Mouse (Mus musculus) gonadal fat pad, adult 2 months (tissue): ENCODE data around the gene Igdcc4. TPM values are rescaled to one million over a fixed set of nuclear protein-coding genes. Genes with fewer than 3 reads are reported as not detected.

Experiments used
- DNase-seq: peaks from one replicate; pipeline ENCODE4 v3.0.0-alpha.2; 2012; ENCODE audit warnings: low read depth
- polyA plus RNA-seq: library from polyadenylated mRNA; depleted of rRNA; stranded (reverse); fragments of >200 nt; gene quantifications from 2 replicates; pipeline ENCODE4 v1.2.3, GENCODE M21; 2012

Gene Igdcc4
- polyA plus RNA-seq, 1 experiment, result 2.9 TPM

DNA sequence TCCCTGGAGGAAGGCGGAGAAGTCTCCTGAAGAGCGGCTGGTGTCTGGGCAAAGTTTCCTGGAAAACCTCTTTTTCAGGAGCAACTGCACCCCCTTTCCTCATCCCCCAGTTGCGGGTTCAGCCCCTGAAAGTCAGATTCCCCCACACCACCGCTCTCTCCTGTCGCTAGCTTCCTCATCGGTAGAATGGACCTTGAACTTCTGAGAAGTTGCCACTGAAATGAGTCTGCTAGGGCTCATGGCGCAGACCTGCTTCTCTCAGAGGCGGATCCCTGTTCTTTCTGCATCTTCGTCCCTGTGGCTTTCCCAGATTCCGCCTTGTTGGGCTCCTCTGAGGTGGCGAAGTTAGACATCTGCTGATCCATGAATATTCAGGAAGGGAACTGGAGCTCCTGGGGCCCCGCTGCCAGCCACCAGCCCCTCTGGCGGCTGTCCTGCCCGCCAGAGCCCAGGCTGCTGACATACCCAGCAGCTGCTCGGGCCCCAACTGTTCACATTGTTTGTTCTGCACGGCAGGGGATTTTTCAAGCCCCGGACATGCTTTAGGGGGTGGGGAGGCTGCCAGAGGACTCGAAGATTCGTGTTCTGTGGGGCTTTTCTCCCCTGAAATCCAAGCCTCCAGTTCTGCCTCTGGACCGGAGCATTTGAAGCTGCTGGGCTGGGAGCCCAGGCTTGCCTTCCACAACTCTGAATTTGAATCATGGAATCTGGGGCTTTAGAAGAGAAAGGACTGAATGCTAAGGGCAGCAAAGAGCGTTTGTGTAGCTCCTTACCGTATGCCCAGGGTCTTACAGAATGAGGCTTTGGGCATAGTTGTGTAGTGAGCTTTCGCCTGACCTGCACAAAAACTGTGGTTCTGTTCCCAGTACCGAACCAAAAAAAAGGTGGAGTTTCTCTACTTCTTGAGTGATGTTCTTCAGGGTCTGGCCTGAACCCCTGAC lies 8.1 kb downstream of the Igdcc4 start:
- DNase-seq, result no peak

DNA sequence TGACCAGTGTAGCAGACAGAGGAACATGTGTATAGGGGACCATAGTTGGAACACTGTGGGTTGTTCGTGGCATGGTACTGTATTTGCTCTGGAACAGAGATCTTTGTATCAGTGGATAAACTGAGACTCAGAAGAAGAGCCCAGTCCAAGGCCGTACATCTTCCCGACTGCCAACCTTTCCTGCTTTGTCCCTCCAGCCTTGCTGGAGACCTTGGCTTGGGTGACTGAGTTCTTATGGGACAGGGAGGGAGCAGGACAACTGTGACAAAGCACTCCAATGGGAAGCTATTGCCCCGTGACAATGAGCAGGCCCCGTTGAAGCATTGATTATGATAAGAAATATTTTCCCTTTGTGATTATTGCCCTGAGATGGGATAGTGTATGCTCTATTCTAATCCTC lies 10.4 kb downstream of the Igdcc4 start:
- no peak for DNase-seq

DNA sequence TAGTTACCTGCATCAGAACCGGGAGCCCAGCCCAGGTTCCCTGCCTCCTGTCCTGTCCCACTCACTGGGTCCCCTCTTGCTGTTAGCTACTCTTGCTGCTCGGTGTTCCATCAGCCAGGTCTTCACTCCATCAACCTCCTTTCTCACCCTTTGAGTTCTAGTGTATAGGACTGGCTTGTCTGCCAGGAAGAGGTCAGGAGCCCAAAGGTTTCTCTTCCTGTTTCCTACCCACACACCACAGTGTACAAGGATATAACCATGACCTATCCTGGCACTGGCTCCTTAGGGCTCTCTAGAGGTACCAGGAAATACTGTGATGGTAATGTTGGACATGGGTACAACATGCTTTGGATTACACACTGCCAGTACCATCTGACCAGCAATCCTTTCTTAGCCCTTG lies 12.4 kb downstream of the Igdcc4 start:
- DNase-seq, result no peak

DNA sequence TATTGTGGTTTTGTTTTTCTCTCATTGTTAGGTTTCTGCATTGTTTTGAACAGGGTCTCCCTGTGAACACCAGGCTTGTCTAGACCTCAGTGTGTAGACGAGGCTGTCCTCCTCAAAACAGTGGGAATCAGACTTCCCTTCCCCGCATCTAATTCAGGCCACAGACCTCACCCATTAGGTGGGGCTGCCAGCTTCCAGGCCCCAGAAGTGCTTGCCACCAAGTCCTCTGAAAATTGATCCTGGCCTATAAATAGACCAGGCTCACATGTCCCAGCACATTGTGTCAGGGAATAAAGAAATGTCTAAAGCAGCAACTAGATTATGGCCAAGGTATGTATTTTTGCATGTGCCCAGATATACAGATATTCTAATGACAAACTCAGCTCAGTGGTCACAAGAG lies 14.6 kb downstream of the Igdcc4 start:
- no peak for DNase-seq

DNA sequence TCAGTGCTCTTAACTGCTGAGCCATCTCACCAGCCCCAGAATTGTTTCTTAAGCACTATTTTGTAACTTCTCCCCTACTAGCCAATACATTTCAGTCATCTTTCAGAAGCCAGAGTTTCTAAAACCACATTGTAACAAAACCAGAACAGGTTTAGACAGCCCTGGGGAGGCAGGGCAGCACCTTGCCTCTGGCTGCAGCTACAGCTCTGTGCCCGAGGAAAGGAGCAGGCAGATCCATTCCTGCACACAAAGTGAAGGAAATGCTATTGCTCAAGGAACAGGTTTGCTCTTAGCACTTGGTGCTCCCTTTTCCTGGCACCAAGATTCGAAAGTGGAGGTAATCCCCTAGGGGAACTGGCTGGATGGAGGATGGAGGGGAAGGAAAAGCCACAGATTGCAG lies 16.2 kb downstream of the Igdcc4 start:
- peak; percentile 61 for DNase-seq

DNA sequence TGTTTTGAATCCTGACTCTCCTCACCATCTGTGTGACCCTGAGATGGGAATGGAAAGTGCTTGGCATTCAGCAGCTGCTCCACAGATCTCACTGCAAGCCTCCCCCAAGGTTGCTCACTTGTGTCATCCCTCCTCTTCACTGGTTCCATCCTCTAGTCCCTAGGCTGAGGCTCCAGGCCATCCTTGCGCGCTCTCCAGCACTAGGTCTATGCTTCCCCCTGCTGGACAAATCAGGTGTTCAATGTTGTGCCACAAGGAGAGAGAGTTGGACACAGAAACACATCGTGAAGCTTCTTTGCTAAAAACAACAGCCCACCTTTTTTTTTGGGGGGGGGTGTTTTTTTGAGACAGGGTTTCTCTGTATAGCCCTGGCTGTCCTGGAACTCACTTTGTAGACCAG lies 19.6 kb downstream of the Igdcc4 start:
- no peak for DNase-seq

DNA sequence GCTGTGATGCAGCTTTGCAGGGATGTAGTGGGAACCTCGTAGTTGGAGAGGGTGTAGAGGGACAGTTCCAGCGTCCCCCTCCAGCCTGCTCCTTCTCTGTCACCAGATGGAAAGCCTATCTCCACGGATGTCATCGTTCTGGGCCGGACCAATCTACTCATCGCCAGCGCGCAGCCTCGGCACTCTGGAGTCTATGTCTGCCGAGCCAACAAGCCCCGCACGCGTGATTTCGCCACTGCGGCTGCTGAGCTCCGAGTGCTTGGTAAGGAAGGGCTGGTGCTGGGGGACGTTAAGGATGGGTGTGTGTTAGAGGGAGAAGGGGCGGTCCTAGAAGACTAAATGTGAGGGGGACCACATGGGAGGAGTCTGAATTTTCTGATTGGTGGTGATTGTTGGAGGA lies 21.3 kb downstream of the Igdcc4 start:
- no peak for DNase-seq

DNA sequence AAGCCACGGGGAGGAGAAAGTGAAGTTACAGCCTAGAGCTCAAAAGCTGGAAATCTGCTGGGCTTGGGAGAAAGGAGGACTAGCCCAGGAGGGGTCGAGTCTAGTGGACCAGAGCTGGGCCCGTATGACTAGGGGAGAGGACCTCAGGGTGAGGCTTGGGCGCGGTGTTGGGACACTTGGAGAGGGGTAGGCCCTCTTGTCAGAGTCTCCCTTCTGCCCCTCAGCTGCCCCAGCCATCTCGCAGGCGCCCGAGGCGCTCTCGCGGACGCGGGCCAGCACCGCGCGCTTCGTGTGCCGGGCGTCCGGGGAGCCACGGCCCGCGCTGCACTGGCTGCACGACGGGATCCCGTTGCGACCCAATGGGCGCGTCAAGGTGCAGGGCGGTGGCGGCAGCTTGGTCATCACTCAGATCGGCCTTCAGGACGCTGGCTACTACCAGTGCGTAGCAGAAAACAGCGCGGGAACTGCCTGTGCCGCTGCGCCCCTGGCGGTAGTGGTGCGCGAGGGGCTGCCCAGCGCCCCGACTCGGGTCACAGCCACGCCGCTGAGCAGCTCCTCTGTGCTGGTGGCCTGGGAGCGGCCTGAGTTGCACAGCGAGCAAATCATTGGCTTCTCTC lies 22.4 kb downstream of the Igdcc4 start:
- DNase-seq, result no peak

DNA sequence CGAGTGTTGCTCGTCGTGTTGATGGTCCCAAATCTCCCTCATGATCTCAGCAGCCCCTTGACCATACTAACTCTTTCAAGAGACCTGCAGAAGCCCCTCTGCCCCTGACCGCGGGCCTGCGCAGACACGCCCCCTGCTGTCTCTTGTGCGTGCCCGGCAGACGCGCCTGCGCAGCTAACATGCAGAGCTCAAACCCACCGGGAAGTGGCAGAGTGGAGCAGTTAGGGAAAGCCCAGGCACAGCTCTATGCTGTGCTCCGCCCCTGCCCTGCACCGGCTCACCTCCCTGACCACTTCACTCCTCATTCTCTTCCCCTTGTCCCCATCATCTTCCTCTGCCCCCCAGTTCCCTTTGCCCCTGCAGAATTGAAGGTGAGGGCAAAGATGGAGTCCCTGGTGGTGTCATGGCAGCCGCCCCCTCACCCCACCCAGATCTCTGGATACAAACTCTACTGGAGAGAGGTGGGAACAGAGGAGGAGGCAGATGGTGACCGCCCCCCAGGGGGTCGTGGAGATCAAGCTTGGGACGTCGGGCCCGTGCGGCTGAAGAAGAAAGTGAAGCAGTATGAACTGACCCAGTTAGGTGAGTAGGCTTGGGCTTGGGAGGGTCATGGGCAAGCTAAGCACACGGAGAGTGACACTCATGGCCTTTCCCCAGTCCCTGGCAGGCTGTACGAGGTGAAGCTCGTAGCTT lies 27.0 kb downstream of the Igdcc4 start:
- DNase-seq, result no peak

DNA sequence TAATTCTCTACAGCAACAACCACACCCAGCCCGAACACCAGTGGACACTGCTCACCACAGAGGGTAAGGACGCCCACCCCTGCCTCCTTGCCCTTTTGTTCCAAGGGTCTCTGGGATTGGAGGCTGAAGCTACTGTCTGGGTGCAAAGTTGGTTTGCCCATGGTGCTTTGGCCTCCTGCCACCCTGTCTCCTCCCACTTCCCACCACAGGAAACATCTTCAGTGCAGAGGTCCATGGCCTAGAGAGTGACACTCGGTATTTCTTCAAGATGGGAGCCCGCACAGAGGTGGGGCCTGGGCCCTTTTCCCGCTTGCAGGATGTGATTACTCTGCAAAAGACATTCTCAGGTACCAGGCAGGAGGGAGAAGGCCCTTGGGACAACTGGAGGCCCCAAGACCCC lies 30.4 kb downstream of the Igdcc4 start:
- no peak for DNase-seq

DNA sequence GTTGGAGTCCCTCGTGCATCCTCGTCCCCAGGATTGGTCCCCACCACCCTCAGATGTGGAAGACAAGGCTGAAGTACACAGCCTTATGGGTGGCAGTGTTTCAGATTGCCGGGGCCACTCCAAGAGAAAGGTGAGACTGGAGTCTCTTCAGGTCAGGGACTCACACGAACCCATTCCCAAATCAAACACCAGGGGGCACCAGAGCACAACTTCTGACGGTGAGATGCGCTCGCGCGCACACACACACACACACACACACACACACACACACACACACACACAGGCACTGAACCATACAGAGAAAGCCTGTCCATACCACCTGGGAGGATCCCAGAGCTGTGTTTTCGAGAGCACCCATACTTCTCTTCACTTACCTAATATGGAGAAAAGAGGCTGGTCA lies 32.5 kb downstream of the Igdcc4 start:
- DNase-seq, result no peak

DNA sequence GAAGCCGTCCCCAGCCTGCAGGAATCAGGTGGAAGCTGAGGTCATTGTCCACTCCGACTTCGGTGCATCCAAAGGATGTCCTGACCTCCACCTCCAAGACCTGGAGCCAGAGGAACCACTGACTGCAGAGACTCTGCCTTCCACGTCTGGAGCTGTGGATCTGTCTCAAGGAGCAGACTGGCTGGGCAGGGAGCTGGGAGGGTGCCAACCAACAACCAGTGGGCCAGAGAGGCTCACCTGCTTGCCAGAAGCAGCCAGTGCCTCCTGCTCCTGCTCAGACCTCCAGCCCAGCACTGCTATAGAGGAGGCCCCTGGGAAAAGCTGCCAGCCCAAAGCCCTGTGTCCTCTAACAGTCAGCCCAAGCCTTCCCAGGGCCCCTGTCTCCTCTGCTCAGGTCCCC lies 33.8 kb downstream of the Igdcc4 start:
- DNase-seq, result no peak

DNA sequence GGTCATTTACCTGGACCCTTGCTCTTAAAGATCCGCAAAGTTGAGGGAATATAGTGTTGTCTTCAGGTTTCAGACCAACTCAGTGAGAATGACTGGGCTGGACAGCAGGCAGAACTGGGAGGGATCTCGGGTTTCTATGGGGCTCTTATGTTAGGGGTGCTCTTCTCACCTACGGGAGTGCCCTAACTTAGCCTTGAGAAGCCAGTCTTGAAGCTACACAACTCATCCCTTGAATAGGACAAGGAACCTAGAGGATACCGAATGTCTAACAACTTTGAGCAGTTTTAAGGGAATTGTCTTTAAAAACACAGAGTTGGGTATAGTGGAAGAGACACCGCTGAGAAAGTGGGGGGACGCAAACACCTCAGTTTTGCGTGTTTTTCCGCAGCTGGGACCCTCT lies 39.2 kb downstream of the Igdcc4 start:
- no peak for DNase-seq

DNA sequence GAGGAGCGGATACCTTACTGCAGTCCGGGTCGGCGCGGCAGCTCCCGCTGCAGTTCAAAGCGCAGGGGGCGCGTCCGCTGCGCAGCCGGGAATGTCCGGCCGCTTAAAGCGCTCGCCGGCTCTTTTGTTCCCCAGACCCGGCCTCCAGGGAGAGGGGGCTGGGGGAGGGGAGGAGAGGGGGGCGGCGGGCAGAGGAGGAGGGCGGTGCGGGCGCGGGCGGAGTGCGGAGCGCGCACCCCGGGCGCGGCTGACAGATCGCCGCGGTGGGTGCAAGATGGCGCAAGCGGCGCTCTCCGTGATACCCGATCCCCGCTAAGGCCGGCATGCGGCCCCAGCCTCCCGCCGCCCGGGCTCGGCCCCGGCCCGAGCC lies 39.6 kb downstream of the Igdcc4 start, which contains the start of gene Igdcc3:
TSS of gene Igdcc3 (plus strand) at position 254 of the 370 bp plus-strand sequence.
- DNase-seq, result no peak

DNA sequence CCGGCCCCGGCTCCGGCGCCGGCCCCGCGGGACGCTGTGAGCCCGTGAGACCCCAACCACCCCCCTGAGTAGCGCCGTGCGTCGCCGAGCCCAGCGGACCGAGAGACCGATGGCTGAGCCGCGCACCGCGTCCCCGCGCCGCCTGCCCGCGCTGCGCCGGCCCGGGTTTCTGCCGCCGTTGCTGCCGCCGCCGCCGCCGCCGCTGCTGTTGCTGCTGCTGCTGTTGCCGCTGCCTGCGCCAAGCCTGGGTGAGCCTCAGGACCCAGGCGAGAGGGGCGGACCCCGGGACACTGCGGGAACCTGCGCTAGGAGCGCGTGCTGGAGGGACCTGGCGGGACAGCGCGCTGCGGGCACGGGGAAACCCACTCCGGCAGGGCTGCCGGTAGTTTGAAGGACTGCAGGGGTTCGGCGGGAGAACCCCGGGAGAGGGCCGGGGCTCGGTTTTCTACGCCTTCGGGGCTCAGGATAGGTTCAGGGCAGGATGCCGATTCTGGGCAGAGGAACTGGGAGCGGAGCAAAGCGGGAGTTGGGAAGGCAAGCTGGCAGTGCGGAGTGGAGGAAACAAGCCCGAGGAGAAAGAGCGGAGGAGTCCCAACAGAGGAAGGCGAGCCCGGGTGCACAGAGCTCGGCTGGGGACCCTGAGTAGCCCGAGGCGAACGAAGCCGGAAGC lies 40.2 kb downstream of the Igdcc4 start:
- no peak for DNase-seq

DNA sequence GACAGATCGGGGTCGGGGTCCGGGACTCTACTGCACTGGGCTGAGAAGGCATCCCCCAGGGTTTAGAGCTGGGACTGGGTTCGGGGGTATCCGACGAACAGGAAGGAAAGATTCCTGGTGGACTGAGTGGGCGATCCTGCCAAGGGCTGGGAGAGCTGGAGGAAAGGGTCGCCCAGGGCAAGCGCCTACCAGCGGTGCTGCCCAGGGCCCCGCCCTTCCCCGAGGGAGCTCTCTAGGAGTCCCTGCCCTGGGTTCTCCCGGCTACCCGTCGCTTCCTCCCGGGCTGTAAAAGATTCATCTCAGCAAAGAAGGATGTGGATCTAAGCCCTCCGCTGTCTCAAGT lies 40.7 kb downstream of the Igdcc4 start:
- DNase-seq, result no peak

DNA sequence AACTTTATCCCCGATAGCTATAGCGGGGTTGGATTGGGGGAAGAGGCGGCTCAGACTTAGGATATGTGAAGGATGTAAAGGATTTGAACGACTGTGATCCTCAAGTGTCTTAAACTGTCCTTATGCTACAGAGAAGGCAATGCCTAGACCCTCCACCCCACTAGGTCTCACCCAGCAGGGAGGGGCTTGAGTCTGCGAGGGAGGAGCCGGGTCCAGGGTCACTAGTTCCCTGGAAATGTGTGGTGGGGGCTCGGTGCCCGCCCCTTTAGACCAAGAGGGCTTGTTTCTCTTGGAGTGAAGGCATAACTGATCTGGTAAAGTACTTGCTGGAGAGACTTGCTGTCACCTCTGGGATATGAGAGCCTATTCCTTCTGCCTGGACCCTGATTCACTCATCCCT lies 41.1 kb downstream of the Igdcc4 start:
- no peak for DNase-seq

DNA sequence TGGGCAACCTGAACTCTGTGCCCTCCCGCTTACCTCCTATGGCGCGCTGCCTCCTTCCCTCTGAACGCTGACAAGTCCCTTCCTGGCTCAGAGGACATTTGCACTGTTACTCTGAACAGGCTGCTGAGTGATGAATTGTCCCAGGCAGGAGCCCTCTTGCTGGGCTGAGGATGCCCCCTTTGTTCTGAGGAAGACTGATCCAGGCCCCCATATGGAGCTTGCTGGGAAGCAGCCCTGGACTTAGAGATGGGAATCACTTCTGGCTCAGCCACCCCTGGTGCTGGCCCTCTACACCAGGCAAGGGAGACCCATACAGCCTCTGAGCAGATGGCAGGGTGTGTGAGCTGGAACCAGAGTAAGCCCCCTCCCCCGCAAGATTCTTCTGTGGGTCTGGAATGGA lies 44.7 kb downstream of the Igdcc4 start:
- no peak for DNase-seq

DNA sequence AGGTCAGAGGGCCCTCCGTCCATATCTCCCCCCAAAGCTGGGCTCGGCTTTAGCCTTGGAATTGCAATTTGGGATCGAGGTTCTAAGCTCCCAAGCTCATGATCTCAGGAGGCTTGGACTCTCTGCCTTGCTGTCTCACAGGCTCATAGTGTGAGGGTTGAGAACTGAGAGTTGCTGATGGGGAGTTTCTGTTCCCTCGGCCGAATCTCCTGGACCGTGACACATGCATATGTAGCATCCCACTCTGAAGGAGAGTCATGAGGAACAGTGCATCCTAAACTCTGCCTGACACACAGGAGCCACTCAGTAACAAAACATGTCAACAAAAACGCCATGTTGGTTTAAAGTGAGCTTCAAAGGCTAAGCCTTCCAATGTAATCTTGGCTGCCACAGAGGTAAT lies 47.2 kb downstream of the Igdcc4 start:
- no peak for DNase-seq

DNA sequence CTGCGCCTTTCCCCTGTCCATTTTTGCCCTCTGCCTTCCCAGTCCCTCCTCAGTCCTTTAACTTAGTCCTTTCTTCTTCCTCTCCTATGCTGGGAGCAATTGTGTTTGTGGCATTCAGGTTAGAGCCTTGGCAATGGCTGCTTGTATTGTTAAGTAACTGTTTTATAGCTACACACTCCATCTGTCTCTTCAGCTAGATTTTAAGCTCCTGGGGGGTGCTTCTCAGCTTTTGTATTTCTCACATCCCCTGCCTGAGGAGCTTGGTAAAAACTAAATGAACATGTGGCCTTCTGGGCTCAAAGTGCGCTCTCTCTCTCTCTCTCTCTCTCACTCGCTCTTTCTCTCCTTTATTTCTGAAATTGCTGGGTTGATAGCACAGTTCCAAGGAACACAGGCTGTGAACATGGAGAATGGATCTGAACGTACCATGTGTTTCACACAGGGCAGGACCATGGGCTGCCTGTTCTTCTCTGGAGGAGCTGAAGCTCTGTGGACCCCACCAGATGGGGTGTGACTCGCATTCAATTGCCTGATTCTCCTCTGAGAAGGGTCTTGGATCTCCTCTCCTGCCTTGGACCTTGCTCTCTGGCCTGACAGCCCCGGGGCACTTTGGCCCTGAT lies 51.5 kb downstream of the Igdcc4 start:
- no peak for DNase-seq

DNA sequence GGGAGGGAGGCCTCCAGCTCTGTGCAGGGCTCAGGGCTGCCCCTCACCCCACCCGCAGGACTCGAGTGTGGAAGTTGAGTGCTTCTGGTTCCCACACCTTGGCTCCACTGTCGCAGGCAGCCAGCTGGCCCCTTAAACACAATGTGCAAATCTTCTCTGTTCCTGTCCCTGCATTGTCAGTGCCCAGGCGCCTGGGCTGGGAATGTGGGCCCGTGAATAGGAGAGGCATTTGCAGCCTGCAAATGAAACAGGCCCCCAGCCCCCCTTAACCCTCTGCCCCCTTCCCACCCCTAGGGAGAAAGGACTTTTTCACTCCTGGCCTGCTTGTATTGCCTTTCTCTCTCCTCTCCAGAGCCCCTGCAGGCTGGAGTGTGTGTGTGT lies 52.0 kb downstream of the Igdcc4 start:
- DNase-seq, result no peak
